Mouse (Mus musculus) stomach, postnatal 0 days (tissue): ENCODE measurements around the gene Nrp2. TPM values are rescaled to one million over a fixed set of nuclear protein-coding genes. Genes with fewer than 3 reads are reported as not detected.

Source experiments
- ATAC-seq: fragments of 200-750 bp; cut with Nextera tagmentation; 2 replicates; pipeline ENCODE4 v1.8.0; 2017; ENCODE audit not compliant: low FRiP score, low TSS enrichment
- DNase-seq: peaks from one replicate; pipeline ENCODE4 v3.0.0-alpha.2; 2016; ENCODE audit warnings: low spot score
- H3K27ac ChIP-seq: fragments of 300-500 bp; sonication (generic); replicated peaks from 2 replicates; pipeline ENCODE4 v1.5.1; 2014; ENCODE audit warnings: mild to moderate bottlenecking, control low read depth
- H3K27me3 ChIP-seq: fragments of 300-500 bp; sonication (generic); 2 replicates; pipeline ENCODE4 v1.6.1; 2014; ENCODE audit warnings: low read length; ENCODE audit not compliant: control insufficient read depth, insufficient read depth
- H3K36me3 ChIP-seq: fragments of 300-500 bp; sonication (generic); 2 replicates; pipeline ENCODE4 v1.6.1; 2014; ENCODE audit warnings: low read length, mixed read lengths; ENCODE audit not compliant: control insufficient read depth, insufficient read depth
- H3K4me1 ChIP-seq: fragments of 300-500 bp; sonication (generic); replicated peaks from 2 replicates; pipeline ENCODE4 v1.6.1; 2014; ENCODE audit warnings: antibody characterized with exemption; ENCODE audit not compliant: control insufficient read depth, insufficient read depth
- H3K4me2 ChIP-seq: fragments of 300-500 bp; sonication (generic); replicated peaks from 2 replicates; pipeline ENCODE4 v1.6.1; 2014; ENCODE audit warnings: low read depth, mild to moderate bottlenecking, control low read depth, moderate library complexity
- H3K4me3 ChIP-seq: fragments of 300-500 bp; sonication (generic); 2 replicates; pipeline ENCODE4 v1.5.1; 2014; ENCODE audit warnings: low read depth, low read length, control low read depth
- H3K9ac ChIP-seq: fragments of 300-500 bp; sonication (generic); 2 replicates; pipeline ENCODE4 v1.6.1; 2014; ENCODE audit warnings: mild to moderate bottlenecking, low read length, control low read depth, mixed read lengths
- H3K9me3 ChIP-seq: fragments of 300-500 bp; sonication (generic); 2 replicates; pipeline ENCODE4 v1.6.1; 2016; ENCODE audit warnings: low read length; ENCODE audit not compliant: control insufficient read depth
- CTCF ChIP-seq: IDR thresholded peaks from 2 replicates; pipeline ENCODE4 v1.5.1; 2016; ENCODE audit warnings: antibody characterized with exemption, low read depth, mild to moderate bottlenecking, moderate library complexity
- EP300 ChIP-seq: optimal IDR thresholded peaks from 2 replicates; pipeline ENCODE3; 2016; ENCODE audit warnings: antibody characterized with exemption
- WGBS: fragments of 180-500 bp; shearing (Covaris S2); extraction: QIAGEN DNeasy Blood & Tissue Kit; methylation state at CpG from one replicate; pipeline ENCODE4 v1.1.7; 2014; 5-methylcytosine and 5-hydroxymethylcytosine counted together
- polyA plus RNA-seq: library from polyadenylated mRNA; unstranded; fragments of >200 nt; fragmentation: Nextera tagmentation; extraction: Ambion mirVana; gene quantifications from 2 replicates; pipeline ENCODE4 v1.2.1, GENCODE M21; 2015

Nrp2 gene
- polyA plus RNA-seq, 1 experiment from 2014 or later: 10.2 TPM

DNA sequence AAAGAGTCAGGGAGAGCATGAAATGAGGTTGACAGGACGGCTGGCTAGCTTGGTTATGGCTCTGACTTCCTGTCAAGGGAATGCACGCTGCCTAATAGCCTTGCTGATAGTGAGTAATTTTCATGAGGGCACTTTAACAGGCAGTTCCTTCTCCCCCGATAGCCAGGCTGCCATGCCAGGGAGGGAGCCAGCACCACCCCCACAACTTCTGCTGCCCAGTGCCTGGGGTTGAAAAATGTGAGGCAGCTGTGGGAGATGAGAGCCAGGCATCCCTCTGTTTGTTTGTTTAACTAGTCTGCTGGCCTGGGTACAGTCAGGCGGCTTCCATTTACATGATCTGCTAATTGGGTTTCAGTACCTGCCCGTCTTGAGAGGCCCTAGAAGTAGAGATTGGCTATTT, 157.7 kb downstream of the Nrp2 start:
- no peak for TF ChIP-seq CTCF
- TF ChIP-seq EP300: no peak
- 30% methylated on average over 5 of the region's 5 CpGs for WGBS
- Histone ChIP-seq H3K4me1 (0 out of 2 replicates have a peak, but pooled peaks cover 4% of the 10 kb centered on the region), H3K9me3 (no peaks in the 10 kb centered on the region), H3K9ac (no peak overlapping the region), H3K27ac (no peak overlapping the region), H3K36me3 (no peaks in the 10 kb centered on the region), H3K4me3 (no peak overlapping the region), H3K4me2 (no peak overlapping the region), H3K27me3 (no peaks in the 10 kb centered on the region)
- DNase-seq: peak; percentile 26
- ATAC-seq: no peak
